Mouse (Mus musculus) lung, adult 2 months (tissue): Measurements from ENCODE around the gene Fam161a. TPM values are rescaled to one million over a fixed set of nuclear protein-coding genes. Genes with fewer than 3 reads are reported as not detected.

ENCODE experiments used
- DNase-seq: peaks from one replicate; pipeline ENCODE4 v3.0.0; 2022
- H3K4me1 ChIP-seq: fragments of 200-500 bp; 2 replicates; pipeline ENCODE4 v1.6.1; 2011; ENCODE audit warnings: low read length; ENCODE audit not compliant: control insufficient read depth, insufficient read depth
- H3K4me3 ChIP-seq: fragments of 200-500 bp; replicated peaks from 2 replicates; pipeline ENCODE3; 2011; ENCODE audit warnings: low read depth, mild to moderate bottlenecking, control low read depth, low read length; ENCODE audit errors: extremely low read depth
- CTCF ChIP-seq: fragments of 200-500 bp; IDR thresholded peaks from 2 replicates; pipeline ENCODE4 v1.5.1; 2011; ENCODE audit warnings: mild to moderate bottlenecking, low read length, control low read depth; ENCODE audit not compliant: insufficient read depth
- POLR2A ChIP-seq: fragments of 200-500 bp; IDR thresholded peaks from 2 replicates; pipeline ENCODE4 v1.6.1; 2011; ENCODE audit warnings: low read depth, mild to moderate bottlenecking, control low read depth, low read length, borderline replicate concordance; ENCODE audit errors: extremely low read depth
- WGBS: fragments of 180-500 bp; shearing (Covaris S2); methylation state at CpG from one replicate; pipeline ENCODE4 v1.1.7; 2018; 5-methylcytosine and 5-hydroxymethylcytosine counted together
- polyA plus RNA-seq: library from polyadenylated mRNA; depleted of rRNA; stranded (reverse); fragments of >200 nt; gene quantifications from 2 replicates; pipeline ENCODE4 v1.2.3, GENCODE M21; 2012

Fam161a gene
- polyA plus RNA-seq, 1 experiment: 6.3 TPM

DNA sequence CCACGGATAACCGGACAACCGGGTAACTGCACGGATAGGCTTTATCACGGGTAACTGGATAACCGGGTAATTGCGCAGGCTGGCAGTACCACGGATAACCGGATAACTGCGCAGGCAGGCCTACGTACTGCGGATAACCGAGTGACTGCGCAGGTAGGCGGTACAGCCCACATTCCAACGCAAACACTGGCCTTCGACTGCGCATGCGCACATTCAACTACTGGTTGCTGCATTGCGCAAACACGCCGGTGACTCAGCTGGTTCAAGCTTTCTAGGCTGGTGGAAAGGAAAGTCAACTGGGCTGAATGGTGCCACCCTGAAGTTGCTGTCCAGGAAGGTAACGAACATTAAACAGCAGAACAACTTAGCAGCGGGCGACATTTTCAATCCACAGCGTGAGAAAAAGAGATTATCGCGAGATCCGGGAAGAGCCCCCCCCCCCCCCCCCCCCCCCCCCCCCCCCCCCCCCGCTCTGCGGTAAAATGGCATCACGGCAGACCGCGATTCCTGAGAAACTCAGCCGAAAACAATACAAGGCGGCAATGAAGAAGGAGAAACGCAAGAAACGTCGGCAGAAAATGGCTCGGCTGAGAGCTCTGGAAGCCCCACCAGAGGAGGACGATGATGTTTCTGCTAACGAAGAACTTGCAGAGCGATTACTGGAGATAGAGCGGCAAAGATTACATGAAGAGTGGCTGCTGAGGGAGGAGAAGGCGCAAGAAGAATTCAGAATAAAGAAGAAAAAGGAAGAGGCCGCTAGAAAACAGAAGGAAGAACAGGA lies 34.4 kb upstream of the Fam161a start:
- H3K4me3 ChIP-seq: peak overlapping the region; percentile 84
- peak; percentile 82 for DNase-seq
- 49% methylated on average over 44 of the region's 46 CpGs for WGBS

DNA sequence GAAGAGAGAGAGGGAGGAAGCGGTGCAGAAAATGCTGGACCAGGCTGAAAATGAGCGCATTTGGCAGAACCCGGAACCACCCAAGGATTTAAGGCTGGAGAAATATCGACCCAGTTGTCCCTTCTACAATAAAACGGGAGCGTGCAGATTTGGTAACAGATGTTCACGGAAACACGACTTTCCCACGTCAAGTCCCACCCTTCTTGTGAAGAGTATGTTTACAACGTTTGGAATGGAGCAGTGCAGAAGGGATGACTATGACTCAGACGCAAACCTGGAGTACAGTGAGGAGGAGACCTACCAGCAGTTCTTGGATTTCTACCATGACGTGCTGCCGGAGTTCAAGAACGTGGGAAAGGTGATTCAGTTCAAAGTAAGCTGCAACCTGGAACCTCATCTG lies 33.7 kb upstream of the Fam161a start:
- Histone ChIP-seq H3K4me1 (peaks cover 3% of the 10 kb centered on the region; the same call in 1 of the 2 replicates), H3K4me3 (peak overlapping the region; percentile 66)
- no peak for TF ChIP-seq POLR2A
- TF ChIP-seq CTCF: no peak
- no peak for DNase-seq
- WGBS: 49% methylated on average over 14 of the region's 14 CpGs

More for the DNA sequence above, 34.4 kb upstream of the Fam161a start:
- TF ChIP-seq CTCF (no peak), POLR2A (peak; percentile 90; the same call in 1 of the 2 replicates)
- peaks cover 3% of the 10 kb centered on the region; the same call in 1 of the 2 replicates for H3K4me1 ChIP-seq

DNA sequence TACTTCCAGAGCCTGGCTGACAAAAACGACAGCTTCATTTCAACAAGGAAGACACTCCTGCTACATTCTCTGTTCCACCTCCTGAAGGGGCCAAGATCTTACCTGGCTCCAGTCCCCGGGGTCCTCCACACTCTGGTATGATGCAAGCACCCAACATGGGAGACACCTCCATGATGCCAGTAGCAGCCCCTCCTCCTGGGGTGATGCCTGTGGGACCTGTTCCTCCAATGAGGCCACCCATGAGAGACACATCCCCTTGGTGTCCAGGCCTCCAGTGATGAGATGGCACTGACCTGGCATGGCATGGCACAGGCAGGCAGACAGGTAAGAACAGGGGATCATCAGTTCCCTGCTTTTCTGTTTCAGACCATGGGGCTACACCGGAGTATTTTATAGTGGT lies 29.1 kb upstream of the Fam161a start:
- H3K4me1 ChIP-seq: peaks cover 6% of the 10 kb centered on the region; the same call in 1 of the 2 replicates
- H3K4me3 ChIP-seq: no peak overlapping the region
- no peak for TF ChIP-seq POLR2A
- TF ChIP-seq CTCF: no peak
- DNase-seq: no peak
- 88% methylated on average over 3 of the region's 3 CpGs for WGBS

DNA sequence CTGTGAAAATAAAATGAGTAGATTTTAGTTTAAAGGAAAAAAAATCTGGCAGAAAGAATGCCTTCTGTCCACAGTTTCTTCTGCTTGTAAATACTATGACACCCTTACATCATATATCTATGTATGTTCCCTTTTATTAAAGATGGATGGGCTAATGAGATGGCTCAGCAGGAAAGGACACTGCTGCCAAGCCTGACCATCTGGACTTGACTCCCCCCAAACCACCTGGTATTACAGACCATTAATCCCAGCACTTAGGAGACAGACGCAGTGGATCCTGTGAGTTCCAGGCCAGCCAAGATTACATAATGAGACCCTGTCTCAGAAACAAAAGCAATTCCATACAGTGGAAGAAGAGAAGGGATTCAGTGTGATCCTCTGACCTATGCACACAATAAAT lies 28.6 kb upstream of the Fam161a start:
- DNase-seq: no peak
- 58% methylated on average over 1 of the region's 1 CpGs for WGBS
- TF ChIP-seq POLR2A: no peak
- TF ChIP-seq CTCF: no peak

DNA sequence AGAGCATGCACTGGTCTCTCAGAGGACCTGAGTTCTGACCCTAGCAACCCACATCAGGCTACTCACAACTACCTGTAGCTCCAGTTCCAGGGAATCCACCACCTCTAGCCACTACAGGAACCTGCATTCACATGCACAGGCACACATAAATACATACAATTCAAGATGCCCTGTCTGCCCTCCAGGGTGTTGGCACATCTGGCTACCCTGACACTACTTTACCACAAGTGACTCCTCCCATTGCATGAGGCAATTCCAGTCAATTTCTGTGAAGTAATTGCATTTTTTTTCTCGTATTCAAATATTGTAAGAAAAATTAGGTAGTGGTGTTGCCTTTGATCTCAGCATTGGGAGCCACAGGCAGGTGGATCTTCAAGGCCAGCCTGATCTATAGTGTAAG lies 28.1 kb upstream of the Fam161a start:
- Histone ChIP-seq H3K4me3 (no peak overlapping the region), H3K4me1 (peaks cover 6% of the 10 kb centered on the region; the same call in 1 of the 2 replicates)
- DNase-seq: no peak
- TF ChIP-seq POLR2A (no peak), CTCF (no peak)
- WGBS: 63% methylated on average over 1 of the region's 1 CpGs

More for the DNA sequence above, 28.6 kb upstream of the Fam161a start:
- peaks cover 6% of the 10 kb centered on the region; the same call in 1 of the 2 replicates for H3K4me1 ChIP-seq
- no peak overlapping the region for H3K4me3 ChIP-seq

DNA sequence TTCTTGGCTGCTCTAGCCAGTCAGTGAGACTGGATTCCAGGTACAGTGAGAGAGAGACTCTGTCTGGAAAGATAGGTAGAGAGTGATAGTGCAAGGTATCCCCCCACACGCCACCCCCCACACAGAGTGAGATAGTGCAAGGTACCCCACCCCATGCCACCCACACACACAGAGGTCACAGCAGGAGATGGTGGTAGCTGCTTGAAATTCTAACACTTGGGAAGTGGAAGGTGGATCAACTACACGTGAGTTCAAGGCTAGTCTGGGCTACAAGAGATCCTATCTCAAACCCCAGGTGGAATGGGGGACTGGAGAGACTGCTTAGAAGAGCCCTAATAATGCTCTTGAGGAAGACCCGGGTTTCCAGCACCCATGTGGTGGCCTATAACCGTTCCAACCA lies 26.3 kb upstream of the Fam161a start:
- H3K4me1 ChIP-seq: peaks cover 3% of the 10 kb centered on the region; the same call in 1 of the 2 replicates
- no peak overlapping the region for H3K4me3 ChIP-seq
- WGBS: 31% methylated on average over 4 of the region's 4 CpGs
- no peak for DNase-seq
- TF ChIP-seq POLR2A (no peak), CTCF (no peak)

DNA sequence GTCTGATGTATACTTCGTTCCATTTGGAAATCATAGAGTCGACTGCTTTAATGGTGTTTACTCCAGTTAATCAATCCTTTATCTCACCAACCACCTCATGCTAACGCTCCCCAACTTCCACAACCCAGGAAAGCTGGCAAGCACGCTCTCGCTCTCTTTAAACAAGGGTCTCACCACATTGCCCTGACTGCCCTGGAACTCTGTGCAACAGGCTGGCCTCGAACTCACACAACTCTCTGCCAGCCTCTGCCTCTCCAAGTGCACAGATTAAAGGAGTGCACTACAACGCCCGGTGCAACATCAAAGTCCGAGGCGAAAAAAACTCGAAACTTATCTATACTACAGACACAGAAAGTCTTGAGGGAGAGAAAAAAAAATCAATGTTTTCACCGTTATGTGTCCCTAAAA lies 25.8 kb upstream of the Fam161a start:
- WGBS: 2% methylated on average over 12 of the region's 12 CpGs

DNA sequence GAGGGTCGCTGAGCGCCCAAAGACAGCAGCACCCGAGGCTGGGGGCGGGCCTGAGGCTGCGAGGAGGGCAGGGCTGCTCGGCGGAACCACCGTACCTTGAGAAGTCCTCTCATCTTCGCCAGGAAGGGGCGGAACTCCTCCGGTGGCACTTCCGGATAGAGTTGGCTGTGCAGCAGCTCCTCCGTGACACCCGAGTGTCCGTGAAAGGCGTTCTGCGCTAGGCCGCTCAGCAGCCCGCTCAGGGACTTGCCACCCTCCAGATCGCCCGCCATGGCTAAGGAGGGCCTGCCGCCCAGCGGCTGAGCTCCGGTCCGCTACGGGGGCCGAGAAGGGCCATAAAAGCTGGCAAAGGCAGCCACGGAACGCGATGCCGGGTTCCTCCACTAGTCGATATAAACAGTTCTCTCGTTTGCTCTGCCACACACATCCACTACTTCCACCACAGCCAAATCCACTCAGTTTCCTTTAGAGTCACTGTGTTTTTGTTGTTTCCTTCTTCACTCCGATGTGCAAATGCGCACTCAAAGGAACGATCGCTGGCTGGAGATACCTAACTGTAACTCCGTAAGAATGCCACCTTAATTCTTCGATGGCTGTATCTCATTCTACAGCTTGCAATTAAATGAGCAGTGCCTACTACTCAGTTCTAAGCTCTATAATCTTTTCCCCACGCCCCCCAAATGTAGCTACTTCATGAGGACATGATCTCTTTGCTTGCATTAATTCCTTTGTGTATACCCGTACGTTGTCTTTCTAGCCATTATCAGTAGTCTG lies 25.2 kb upstream of the Fam161a start, which contains the start of the genes Gm28048 and Commd1:
Gene Gm28048, minus strand, starts transcription at position 107 of the 774 bp plus-strand sequence.
Gene Commd1, minus strand, starts transcription at position 399 of the 774 bp plus-strand sequence.
- Histone ChIP-seq H3K4me1 (peaks cover 3% of the 10 kb centered on the region; the same call in 1 of the 2 replicates), H3K4me3 (peak within 1 kb of the TSS; percentile 93)
- TF ChIP-seq CTCF: peak; percentile 57
- TF ChIP-seq POLR2A: peak; percentile 71; the same call in 1 of the 2 replicates
- 2% methylated on average over 42 of the region's 42 CpGs for WGBS
- peak; percentile 97 for DNase-seq

More for the DNA sequence above, 25.8 kb upstream of the Fam161a start:
- Histone ChIP-seq H3K4me3 (peak overlapping the region; percentile 93), H3K4me1 (peaks cover 3% of the 10 kb centered on the region; the same call in 1 of the 2 replicates)
- DNase-seq: no peak
- TF ChIP-seq CTCF (no peak), POLR2A (no peak)

DNA sequence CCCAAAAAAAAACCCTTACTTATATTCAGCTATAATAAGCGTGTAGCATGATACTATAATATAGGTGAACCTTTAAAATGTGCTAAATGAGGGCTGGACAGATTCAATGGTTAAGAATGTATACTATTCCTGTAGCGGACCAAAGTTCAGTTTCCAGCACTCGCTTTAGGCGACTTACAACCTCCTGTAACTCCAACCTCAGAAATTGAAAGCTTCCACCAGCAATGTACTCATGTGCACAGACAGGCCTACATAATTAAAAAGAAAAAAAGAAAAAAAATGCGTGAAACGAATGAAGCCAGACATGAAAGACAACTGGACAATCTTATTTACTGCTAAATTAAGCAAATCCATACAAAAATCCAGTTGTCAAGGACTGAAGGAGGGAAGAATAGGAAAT lies 24.5 kb upstream of the Fam161a start:
- WGBS: 77% methylated on average over 6 of the region's 6 CpGs

More for the DNA sequence above, 24.5 kb upstream of the Fam161a start:
- TF ChIP-seq POLR2A (no peak), CTCF (no peak)
- Histone ChIP-seq H3K4me1 (peaks cover 3% of the 10 kb centered on the region; the same call in 1 of the 2 replicates), H3K4me3 (no peak overlapping the region)
- DNase-seq: no peak
